Mouse (Mus musculus) heart, embryonic 10.5 days (tissue): ENCODE results near the gene 1700013H16Rik. TPM values are rescaled to one million over a fixed set of nuclear protein-coding genes. Genes with fewer than 3 reads are reported as not detected.
"Not testable (repeated sequence)": the region's sequence is repeated elsewhere in the genome, so short reads cannot be mapped to it uniquely, and the experiment has no call there.

ENCODE experiments used
- DNase-seq: peaks from one replicate; pipeline ENCODE4 v3.0.0-alpha.2; 2017; ENCODE audit warnings: low spot score
- H3K27ac ChIP-seq: fragments of 300-500 bp; sonication (generic); 2 replicates; pipeline ENCODE4 v1.5.1; 2016; ENCODE audit warnings: mild to moderate bottlenecking
- H3K27me3 ChIP-seq: fragments of 300-500 bp; sonication (generic); 2 replicates; pipeline ENCODE4 v1.6.1; 2016; ENCODE audit warnings: mild to moderate bottlenecking; ENCODE audit not compliant: poor library complexity, insufficient read depth, severe bottlenecking
- H3K36me3 ChIP-seq: fragments of 300-500 bp; sonication (generic); 2 replicates; pipeline ENCODE4 v1.6.1; 2016; ENCODE audit warnings: mild to moderate bottlenecking, moderate library complexity
- H3K4me1 ChIP-seq: fragments of 300-500 bp; sonication (generic); 2 replicates; pipeline ENCODE4 v1.6.1; 2016; ENCODE audit warnings: mild to moderate bottlenecking
- H3K4me3 ChIP-seq: fragments of 300-500 bp; sonication (generic); 2 replicates; pipeline ENCODE4 v1.5.1; 2016; ENCODE audit warnings: mild to moderate bottlenecking, moderate library complexity
- H3K9me3 ChIP-seq: fragments of 300-500 bp; sonication (generic); 2 replicates; pipeline ENCODE4 v1.6.1; 2016; ENCODE audit warnings: mild to moderate bottlenecking, moderate library complexity
- WGBS: fragments of 180-500 bp; shearing (Covaris S2); methylation state at CpG from one replicate; pipeline ENCODE4 v1.1.7; 2016; 5-methylcytosine and 5-hydroxymethylcytosine counted together
- polyA plus RNA-seq: library from polyadenylated mRNA; unstranded; fragments of >200 nt; fragmentation: Nextera tagmentation; extraction: Ambion mirVana; gene quantifications from 2 replicates; pipeline ENCODE4 v1.2.1, GENCODE M21; 2016

Gene 1700013H16Rik
- polyA plus RNA-seq, result not detected in 2 replicates

GRCm38 (mm10) chrX:53757736-53758135, at the start of gene 1700013H16Rik:
TSS of gene 1700013H16Rik (minus strand) at chrX:53757831.
- no peak for DNase-seq
- Histone ChIP-seq H3K27me3 (no peaks in the 10 kb centered on the region), H3K9me3 (peaks cover 14% of the 10 kb centered on the region), H3K27ac (no peak within 1 kb of the TSS), H3K36me3 (no peaks in the 10 kb centered on the region), H3K4me1 (no peaks in the 10 kb centered on the region), H3K4me3 (no peak within 1 kb of the TSS)
- WGBS, result 91% methylated on average over 16 of the region's 16 CpGs

- Histone ChIP-seq H3K4me3 (no peak overlapping the region), H3K27ac (no peak overlapping the region), H3K9me3 (no peaks in the 10 kb centered on the region), H3K27me3 (no peaks in the 10 kb centered on the region), H3K4me1 (no peaks in the 10 kb centered on the region), H3K36me3 (no peaks in the 10 kb centered on the region)
- DNase-seq, result no peak
- WGBS, result 41% methylated on average over 3 of the region's 3 CpGs
Observed at GRCm38 (mm10) chrX:53799074-53799473, 41.4 kb upstream of the 1700013H16Rik start.

- H3K27me3 ChIP-seq, DNase-seq, H3K4me3 ChIP-seq, H3K9me3 ChIP-seq, H3K36me3 ChIP-seq, H3K4me1 ChIP-seq, H3K27ac ChIP-seq: not testable (repeated sequence)
- WGBS, result 80% methylated on average over 11 of the region's 11 CpGs
Observed at GRCm38 (mm10) chrX:53797519-53797918, 39.9 kb upstream of the 1700013H16Rik start, which contains the start of gene Xlr. TSS of gene Xlr (minus strand) at chrX:53797706.

- Histone ChIP-seq H3K36me3 (no peaks in the 10 kb centered on the region), H3K4me1 (no peaks in the 10 kb centered on the region), H3K27ac (no peak within 1 kb of the TSS), H3K4me3 (no peak within 1 kb of the TSS), H3K27me3 (no peaks in the 10 kb centered on the region), H3K9me3 (no peaks in the 10 kb centered on the region)
- no peak for DNase-seq
- 82% methylated on average over 12 of the region's 12 CpGs for WGBS
Observed at GRCm38 (mm10) chrX:53776276-53776675, 18.6 kb upstream of the 1700013H16Rik start, which contains the start of gene Zfp36l3. TSS of gene Zfp36l3 (minus strand) at chrX:53776394.

GRCm38 (mm10) chrX:53752851-53753250, 4.8 kb downstream of the 1700013H16Rik start:
- H3K36me3 ChIP-seq, result no peaks in the 10 kb centered on the region
- no peak for DNase-seq
- H3K27me3 ChIP-seq, result no peaks in the 10 kb centered on the region
- no peak overlapping the region for H3K27ac ChIP-seq
- 85% methylated on average over 1 of the region's 1 CpGs for WGBS
- H3K4me3 ChIP-seq, result no peak overlapping the region
- H3K9me3 ChIP-seq, result peaks cover 14% of the 10 kb centered on the region
- H3K4me1 ChIP-seq, result no peaks in the 10 kb centered on the region

GRCm38 (mm10) chrX:53728967-53729366, 28.7 kb downstream of the 1700013H16Rik start:
- no peak overlapping the region for H3K4me3 ChIP-seq
- no peaks in the 10 kb centered on the region for H3K27me3 ChIP-seq
- H3K4me1 ChIP-seq, result no peaks in the 10 kb centered on the region
- DNase-seq, result no peak
- WGBS, result 80% methylated on average over 2 of the region's 2 CpGs
- H3K9me3 ChIP-seq, result no peaks in the 10 kb centered on the region
- no peaks in the 10 kb centered on the region for H3K36me3 ChIP-seq
- H3K27ac ChIP-seq, result no peak overlapping the region

- no peaks in the 10 kb centered on the region for H3K4me1 ChIP-seq
- no peak for DNase-seq
- no peak within 1 kb of the TSS for H3K27ac ChIP-seq
- H3K36me3 ChIP-seq, result no peaks in the 10 kb centered on the region
- 74% methylated on average over 11 of the region's 11 CpGs for WGBS
- no peaks in the 10 kb centered on the region for H3K27me3 ChIP-seq
- H3K4me3 ChIP-seq, result no peak within 1 kb of the TSS
- no peaks in the 10 kb centered on the region for H3K9me3 ChIP-seq
Observed at GRCm38 (mm10) chrX:53724596-53724995, 33.0 kb downstream of the 1700013H16Rik start, which contains the start of gene 4930502E18Rik. TSS of gene 4930502E18Rik (plus strand) at chrX:53724826.

- 17% methylated on average over 49 of the region's 49 CpGs for WGBS
- H3K9me3 ChIP-seq, result no peaks in the 10 kb centered on the region
- peak overlapping the region; percentile 64; the same call in 1 of the 2 replicates for H3K27ac ChIP-seq
- no peaks in the 10 kb centered on the region for H3K4me1 ChIP-seq
- H3K36me3 ChIP-seq, result no peaks in the 10 kb centered on the region
- no peak for DNase-seq
- H3K27me3 ChIP-seq, result no peaks in the 10 kb centered on the region
- peak overlapping the region; percentile 47 for H3K4me3 ChIP-seq
Observed at GRCm38 (mm10) chrX:53716323-53717182, 41.1 kb downstream of the 1700013H16Rik start.

- Histone ChIP-seq H3K27ac (peak overlapping the region; percentile 64; the same call in 1 of the 2 replicates), H3K4me1 (no peaks in the 10 kb centered on the region), H3K9me3 (no peaks in the 10 kb centered on the region), H3K36me3 (no peaks in the 10 kb centered on the region), H3K27me3 (no peaks in the 10 kb centered on the region), H3K4me3 (peak overlapping the region; percentile 47)
- DNase-seq, result no peak
- 23% methylated on average over 2 of the region's 2 CpGs for WGBS
Observed at GRCm38 (mm10) chrX:53715942-53716322, 41.7 kb downstream of the 1700013H16Rik start.

- H3K4me1 ChIP-seq, result no peaks in the 10 kb centered on the region
- WGBS, result 63% methylated on average over 3 of the region's 3 CpGs
- DNase-seq, result no peak
Observed at GRCm38 (mm10) chrX:53702673-53703072, 55.0 kb downstream of the 1700013H16Rik start.

GRCm38 (mm10) chrX:53699225-53699624, 58.4 kb downstream of the 1700013H16Rik start:
- Histone ChIP-seq H3K4me1 (no peaks in the 10 kb centered on the region), H3K9me3 (no peaks in the 10 kb centered on the region), H3K27ac (no peak overlapping the region), H3K4me3 (no peak overlapping the region), H3K36me3 (no peaks in the 10 kb centered on the region), H3K27me3 (no peaks in the 10 kb centered on the region)
- DNase-seq, result no peak
- WGBS, result 83% methylated on average over 2 of the region's 2 CpGs

More at GRCm38 (mm10) chrX:53702673-53703072, 55.0 kb downstream of the 1700013H16Rik start:
- Histone ChIP-seq H3K27ac (no peak overlapping the region), H3K27me3 (no peaks in the 10 kb centered on the region), H3K36me3 (no peaks in the 10 kb centered on the region), H3K9me3 (no peaks in the 10 kb centered on the region), H3K4me3 (no peak overlapping the region)

GRCm38 (mm10) chrX:53694008-53694777, 63.4 kb downstream of the 1700013H16Rik start:
- Histone ChIP-seq H3K36me3 (no peaks in the 10 kb centered on the region), H3K9me3 (no peaks in the 10 kb centered on the region), H3K4me3 (no peak overlapping the region), H3K27ac (no peak overlapping the region), H3K27me3 (no peaks in the 10 kb centered on the region), H3K4me1 (no peaks in the 10 kb centered on the region)
- no peak for DNase-seq
- 76% methylated on average over 9 of the region's 9 CpGs for WGBS

GRCm38 (mm10) chrX:53693141-53693540, 64.5 kb downstream of the 1700013H16Rik start:
- Histone ChIP-seq H3K36me3 (no peaks in the 10 kb centered on the region), H3K9me3 (no peaks in the 10 kb centered on the region), H3K27me3 (no peaks in the 10 kb centered on the region), H3K27ac (no peak overlapping the region), H3K4me3 (no peak overlapping the region), H3K4me1 (no peaks in the 10 kb centered on the region)
- 64% methylated on average over 2 of the region's 2 CpGs for WGBS
- DNase-seq, result no peak
